Mouse (Mus musculus): ENCODE measurements around the gene Znhit1.

The Znhit1 gene

GRCm38 (mm10) chr5:136987934-136988271 is at the start of gene Znhit1:
Gene Znhit1 (minus strand): TSS chr5:136988021.
- DNase-seq (ENCODE audit: low spot score): no peak

- DNase-seq (ENCODE audit: low spot score): no peak
Observed at GRCm38 (mm10) chr5:137036211-137036610, 48.4 kb upstream of the Znhit1 start.

- DNase-seq (ENCODE audit: low spot score): peak; percentile 89
Observed at GRCm38 (mm10) chr5:137032641-137033074, 44.8 kb upstream of the Znhit1 start.

- no peak for DNase-seq (ENCODE audit: low spot score)
Observed at GRCm38 (mm10) chr5:137032033-137032421, 44.2 kb upstream of the Znhit1 start.

- DNase-seq (ENCODE audit: low spot score): no peak
Observed at GRCm38 (mm10) chr5:137031076-137032032, 43.5 kb upstream of the Znhit1 start.

GRCm38 (mm10) chr5:137030416-137030810 is 42.6 kb upstream of the Znhit1 start:
- no peak for DNase-seq (ENCODE audit: low spot score)

GRCm38 (mm10) chr5:137029643-137030415 is 42.0 kb upstream of the Znhit1 start:
- DNase-seq (ENCODE audit: low spot score): peak; percentile 94

- DNase-seq (ENCODE audit: low spot score): no peak
Observed at GRCm38 (mm10) chr5:137029273-137029585, 41.4 kb upstream of the Znhit1 start.

- no peak for DNase-seq (ENCODE audit: low spot score)
Observed at GRCm38 (mm10) chr5:137028561-137029272, 40.9 kb upstream of the Znhit1 start.

GRCm38 (mm10) chr5:137026092-137026491 is 38.3 kb upstream of the Znhit1 start, which contains the start of gene Vgf:
Gene Vgf (plus strand): TSS chr5:137026392.
- no peak for DNase-seq (ENCODE audit: low spot score)

GRCm38 (mm10) chr5:137025132-137025531 is 37.3 kb upstream of the Znhit1 start:
- peak; percentile 72 for DNase-seq (ENCODE audit: low spot score)

- no peak for DNase-seq (ENCODE audit: low spot score)
Observed at GRCm38 (mm10) chr5:137024318-137024717, 36.5 kb upstream of the Znhit1 start.

GRCm38 (mm10) chr5:137015913-137016312 is 28.1 kb upstream of the Znhit1 start:
- no peak for DNase-seq (ENCODE audit: low spot score)

GRCm38 (mm10) chr5:137012401-137012950 is 24.7 kb upstream of the Znhit1 start:
- DNase-seq (ENCODE audit: low spot score): no peak

GRCm38 (mm10) chr5:137009988-137010387 is 22.2 kb upstream of the Znhit1 start:
- DNase-seq (ENCODE audit: low spot score): peak; percentile 26

GRCm38 (mm10) chr5:137007276-137007675 is 19.5 kb upstream of the Znhit1 start:
- no peak for DNase-seq (ENCODE audit: low spot score)

- no peak for DNase-seq (ENCODE audit: low spot score)
Observed at GRCm38 (mm10) chr5:137000612-137001011, 12.8 kb upstream of the Znhit1 start.

GRCm38 (mm10) chr5:136999449-136999848 is 11.6 kb upstream of the Znhit1 start:
- no peak for DNase-seq (ENCODE audit: low spot score)

- DNase-seq (ENCODE audit: low spot score): no peak
Observed at GRCm38 (mm10) chr5:136989801-136990200, 2.0 kb upstream of the Znhit1 start.

- DNase-seq (ENCODE audit: low spot score): no peak
Observed at GRCm38 (mm10) chr5:136988420-136988819, 599 bp upstream of the Znhit1 start.

- peak; percentile 79 for DNase-seq (ENCODE audit: low spot score)
Observed at GRCm38 (mm10) chr5:136987138-136987933, 485 bp downstream of the Znhit1 start.
